Mouse (Mus musculus): ENCODE data around the gene Krtcap2. TPM values are rescaled to one million over a fixed set of nuclear protein-coding genes. Genes with fewer than 3 reads are reported as not detected.

The Krtcap2 gene
- polyA plus RNA-seq, 1 experiment: 183 TPM

- no peak overlapping the region for H3K4me3 ChIP-seq (ENCODE audit: control insufficient read depth, insufficient read depth, low read length)
- H3K36me3 ChIP-seq (ENCODE audit: control insufficient read depth, insufficient read depth, low read length): no peaks in the 10 kb centered on the region
- H3K27me3 ChIP-seq (ENCODE audit: control insufficient read depth, insufficient read depth, low read length): no peaks in the 10 kb centered on the region
- TF ChIP-seq CTCF (IDR thresholded peaks at IDR 0.05; ENCODE audit: borderline replicate concordance, control insufficient read depth, extremely low read depth, insufficient read depth, low read length, poor library complexity) (no peak), POLR2A (IDR thresholded peaks at IDR 0.05; ENCODE audit: control insufficient read depth, extremely low read depth, insufficient read depth, low read length, poor library complexity) (no peak)
- no peak for DNase-seq
- no peak overlapping the region for H3K27ac ChIP-seq (ENCODE audit: control insufficient read depth, insufficient read depth, low read length)
- WGBS: 93% methylated on average over 3 of the region's 3 CpGs
- H3K4me1 ChIP-seq (replicated peaks; ENCODE audit: control insufficient read depth, insufficient read depth, low read length): no peaks in the 10 kb centered on the region
Measured at GRCm38 (mm10) chr3:89260211-89260610, 14.4 kb downstream of the Krtcap2 start.

- no peak overlapping the region; the same call in 1 of the 2 replicates for H3K27ac ChIP-seq (ENCODE audit: control insufficient read depth, insufficient read depth, low read length)
- WGBS: 74% methylated on average over 10 of the region's 10 CpGs
- no peak for DNase-seq
Measured at GRCm38 (mm10) chr3:89262417-89262816, 16.7 kb downstream of the Krtcap2 start.

GRCm38 (mm10) chr3:89266439-89266893, 20.7 kb downstream of the Krtcap2 start:
- Histone ChIP-seq H3K36me3 (ENCODE audit: control insufficient read depth, insufficient read depth, low read length) (no peaks in the 10 kb centered on the region), H3K4me3 (ENCODE audit: control insufficient read depth, insufficient read depth, low read length) (peak overlapping the region; percentile 81), H3K27ac (ENCODE audit: control insufficient read depth, insufficient read depth, low read length) (no peak overlapping the region), H3K27me3 (ENCODE audit: control insufficient read depth, insufficient read depth, low read length) (no peaks in the 10 kb centered on the region), H3K4me1 (replicated peaks; ENCODE audit: control insufficient read depth, insufficient read depth, low read length) (peaks cover 25% of the 10 kb centered on the region)
- WGBS: under 1% methylated on average over 20 of the region's 20 CpGs
- TF ChIP-seq CTCF (IDR thresholded peaks at IDR 0.05; ENCODE audit: borderline replicate concordance, control insufficient read depth, extremely low read depth, insufficient read depth, low read length, poor library complexity) (0 out of 2 replicates have a peak, but pooled peaks have one; percentile 15), POLR2A (IDR thresholded peaks at IDR 0.05; ENCODE audit: control insufficient read depth, extremely low read depth, insufficient read depth, low read length, poor library complexity) (peak; percentile 78)
- peak; percentile 80 for DNase-seq

More at GRCm38 (mm10) chr3:89262417-89262816, 16.7 kb downstream of the Krtcap2 start:
- H3K36me3 ChIP-seq (ENCODE audit: control insufficient read depth, insufficient read depth, low read length): no peaks in the 10 kb centered on the region
- H3K4me1 ChIP-seq (replicated peaks; ENCODE audit: control insufficient read depth, insufficient read depth, low read length): peaks cover 4% of the 10 kb centered on the region
- TF ChIP-seq POLR2A (IDR thresholded peaks at IDR 0.05; ENCODE audit: control insufficient read depth, extremely low read depth, insufficient read depth, low read length, poor library complexity) (no peak), CTCF (IDR thresholded peaks at IDR 0.05; ENCODE audit: borderline replicate concordance, control insufficient read depth, extremely low read depth, insufficient read depth, low read length, poor library complexity) (no peak)
- H3K27me3 ChIP-seq (ENCODE audit: control insufficient read depth, insufficient read depth, low read length): no peaks in the 10 kb centered on the region
- no peak overlapping the region for H3K4me3 ChIP-seq (ENCODE audit: control insufficient read depth, insufficient read depth, low read length)

- peaks cover 25% of the 10 kb centered on the region for H3K4me1 ChIP-seq (replicated peaks; ENCODE audit: control insufficient read depth, insufficient read depth, low read length)
- no peak for TF ChIP-seq CTCF (IDR thresholded peaks at IDR 0.05; ENCODE audit: borderline replicate concordance, control insufficient read depth, extremely low read depth, insufficient read depth, low read length, poor library complexity)
- TF ChIP-seq POLR2A (IDR thresholded peaks at IDR 0.05; ENCODE audit: control insufficient read depth, extremely low read depth, insufficient read depth, low read length, poor library complexity): no peak
- no peak overlapping the region for H3K4me3 ChIP-seq (ENCODE audit: control insufficient read depth, insufficient read depth, low read length)
- no peaks in the 10 kb centered on the region for H3K27me3 ChIP-seq (ENCODE audit: control insufficient read depth, insufficient read depth, low read length)
- 95% methylated on average over 8 of the region's 8 CpGs for WGBS
- H3K27ac ChIP-seq (ENCODE audit: control insufficient read depth, insufficient read depth, low read length): no peak overlapping the region
- no peak for DNase-seq
- H3K36me3 ChIP-seq (ENCODE audit: control insufficient read depth, insufficient read depth, low read length): no peaks in the 10 kb centered on the region
Measured at GRCm38 (mm10) chr3:89268916-89269315, 23.1 kb downstream of the Krtcap2 start.

- peaks cover 25% of the 10 kb centered on the region for H3K4me1 ChIP-seq (replicated peaks; ENCODE audit: control insufficient read depth, insufficient read depth, low read length)
- under 1% methylated on average over 39 of the region's 39 CpGs for WGBS
Measured at GRCm38 (mm10) chr3:89270051-89270755, 24.4 kb downstream of the Krtcap2 start, which contains the start of gene Slc50a1. TSS of gene Slc50a1 (minus strand) at chr3:89270570.

GRCm38 (mm10) chr3:89270891-89271290, 25.1 kb downstream of the Krtcap2 start:
- 79% methylated on average over 6 of the region's 6 CpGs for WGBS
- TF ChIP-seq CTCF (IDR thresholded peaks at IDR 0.05; ENCODE audit: borderline replicate concordance, control insufficient read depth, extremely low read depth, insufficient read depth, low read length, poor library complexity) (no peak), POLR2A (IDR thresholded peaks at IDR 0.05; ENCODE audit: control insufficient read depth, extremely low read depth, insufficient read depth, low read length, poor library complexity) (no peak)
- H3K27ac ChIP-seq (ENCODE audit: control insufficient read depth, insufficient read depth, low read length): no peak overlapping the region
- H3K4me3 ChIP-seq (ENCODE audit: control insufficient read depth, insufficient read depth, low read length): peak overlapping the region; percentile 69; the same call in 1 of the 2 replicates
- DNase-seq: no peak
- no peaks in the 10 kb centered on the region for H3K36me3 ChIP-seq (ENCODE audit: control insufficient read depth, insufficient read depth, low read length)
- H3K27me3 ChIP-seq (ENCODE audit: control insufficient read depth, insufficient read depth, low read length): no peaks in the 10 kb centered on the region
- H3K4me1 ChIP-seq (replicated peaks; ENCODE audit: control insufficient read depth, insufficient read depth, low read length): peaks cover 25% of the 10 kb centered on the region

More at GRCm38 (mm10) chr3:89270051-89270755, 24.4 kb downstream of the Krtcap2 start, which contains the start of gene Slc50a1:
- peak; percentile 84 for DNase-seq
- peak within 1 kb of the TSS; percentile 69 for H3K4me3 ChIP-seq (ENCODE audit: control insufficient read depth, insufficient read depth, low read length)
- peak within 1 kb of the TSS; percentile 0; the same call in 1 of the 2 replicates for H3K27ac ChIP-seq (ENCODE audit: control insufficient read depth, insufficient read depth, low read length)
- peak; percentile 70; the same call in 1 of the 2 replicates for TF ChIP-seq CTCF (IDR thresholded peaks at IDR 0.05; ENCODE audit: borderline replicate concordance, control insufficient read depth, extremely low read depth, insufficient read depth, low read length, poor library complexity)
- peak; percentile 64 for TF ChIP-seq POLR2A (IDR thresholded peaks at IDR 0.05; ENCODE audit: control insufficient read depth, extremely low read depth, insufficient read depth, low read length, poor library complexity)
- no peaks in the 10 kb centered on the region for H3K27me3 ChIP-seq (ENCODE audit: control insufficient read depth, insufficient read depth, low read length)
- no peaks in the 10 kb centered on the region for H3K36me3 ChIP-seq (ENCODE audit: control insufficient read depth, insufficient read depth, low read length)

Measured in thymus, adult 2 months (tissue).